8 mouse cellular contexts compared by ENCODE assay signal in genomic region chr19:5797381-5798111, GRCm38 (mm10). TPM values are rescaled to one million over a fixed set of nuclear protein-coding genes. Genes with fewer than 3 reads are reported as not detected.
A peak's percentile ranks its signal among the peaks of the same experiment; 100 is the strongest.
DNase-seq lines count a peak whose midpoint lies in the region; ATAC-seq and TF ChIP-seq lines count a peak whose summit lies in the region.

No protein-coding gene starts in this region.

- no peak for DNase-seq in left cerebral cortex, adult 2 months (ENCODE audit: extremely low spot score in 1 of 2, low spot score in 2 of 2)
- no peak for DNase-seq in left cerebral cortex, postnatal 4 days
- DNase-seq in urinary bladder, postnatal 10 days (ENCODE audit: low spot score), result no peak
- no peak for DNase-seq in layer of hippocampus, adult 8-10 months (ENCODE audit: low spot score in 2 of 2)
- DNase-seq in testis, postnatal 10 days (ENCODE audit: low spot score), result no peak

- no peak for TF ChIP-seq CTCF in left cerebral cortex, adult 2 months (IDR thresholded peaks at IDR 0.05)
- TF ChIP-seq CTCF in bone marrow macrophage, adult 2 months (IDR thresholded peaks at IDR 0.05; ENCODE audit: low read depth, low read length), result no peak

- no peak for ATAC-seq in heart, embryonic 14.5 days (ENCODE audit: insufficient number of reproducible peaks, insufficient read depth, low FRiP score, low read depth)
- no peak for ATAC-seq in liver, embryonic 16.5 days (ENCODE audit: low read depth)

- peak overlapping the region; percentile 82 for H3K4me3 ChIP-seq in left cerebral cortex, adult 2 months
- peak overlapping the region; percentile 69 for H3K4me3 ChIP-seq in bone marrow macrophage, adult 2 months (ENCODE audit: insufficient read depth, low read length)
- H3K4me3 ChIP-seq in heart, embryonic 14.5 days (ENCODE audit: control insufficient read depth in 1 of 2, insufficient read depth in 1 of 2, low read depth in 1 of 2, low read length in 2 of 2), result peak overlapping the region; percentile 63 to 76
- H3K4me3 ChIP-seq in liver, embryonic 16.5 days (ENCODE audit: low read depth, low read length), result peak overlapping the region; percentile 73

- H3K4me1 ChIP-seq in bone marrow macrophage, adult 2 months (ENCODE audit: control insufficient read depth, insufficient read depth, low read length), result no peaks in the 10 kb centered on the region
- peaks cover 3 to 21% of the 10 kb centered on the region in 2 experiments for H3K4me1 ChIP-seq in heart, embryonic 14.5 days (ENCODE audit: control insufficient read depth in 2 of 2, insufficient read depth in 2 of 2, low read length in 2 of 2)
- H3K4me1 ChIP-seq in liver, embryonic 16.5 days (ENCODE audit: control insufficient read depth, low read depth, low read length), result peaks cover 42% of the 10 kb centered on the region

- peak overlapping the region; percentile 95 for H3K4me2 ChIP-seq in heart, embryonic 14.5 days (ENCODE audit: low read length)
- peak overlapping the region; percentile 67 for H3K4me2 ChIP-seq in liver, embryonic 16.5 days (ENCODE audit: low read depth, low read length)

- intact Hi-C loops in left cerebral cortex, adult 2 months (cut with DNase I), result no loop called here
- intact Hi-C loops in left cerebral cortex, postnatal 4 days (cut with DNase I), result no loop called here

- peaks cover 63% of the 10 kb centered on the region for H3K36me3 ChIP-seq in heart, embryonic 14.5 days (ENCODE audit: control insufficient read depth, insufficient read depth, low read length)
- peaks cover 55% of the 10 kb centered on the region for H3K36me3 ChIP-seq in liver, embryonic 16.5 days (ENCODE audit: control insufficient read depth, insufficient read depth)

- peak overlapping the region; percentile 100 for H3K27ac ChIP-seq in left cerebral cortex, adult 2 months
- peak overlapping the region; percentile 51 for H3K27ac ChIP-seq in bone marrow macrophage, adult 2 months (ENCODE audit: insufficient read depth, low read depth, low read length)
- H3K27ac ChIP-seq in heart, embryonic 14.5 days (replicated peaks in 1 of 2; ENCODE audit: control insufficient read depth in 1 of 2, insufficient read depth in 1 of 2, low read depth in 2 of 2, low read length in 2 of 2), result peak overlapping the region; percentile 62 to 66
- peak overlapping the region; percentile 64 for H3K27ac ChIP-seq in liver, embryonic 16.5 days (ENCODE audit: low read length)

- H3K9ac ChIP-seq in heart, embryonic 14.5 days (ENCODE audit: low read length), result peak overlapping the region; percentile 97
- peak overlapping the region; percentile 50 for H3K9ac ChIP-seq in liver, embryonic 16.5 days (ENCODE audit: low read depth, low read length)

- no peak for TF ChIP-seq POLR2A in bone marrow macrophage, adult 2 months (IDR thresholded peaks at IDR 0.05; ENCODE audit: borderline replicate concordance, low read depth, low read length)

- WGBS in heart, embryonic 14.5 days, result 7% methylated on average over 7 of the region's 7 CpGs
- WGBS in liver, embryonic 16.5 days (ENCODE audit: insufficient replicate concordance), result 34% methylated on average over 7 of the region's 7 CpGs

- no peaks in the 10 kb centered on the region for H3K9me3 ChIP-seq in heart, embryonic 14.5 days (ENCODE audit: control insufficient read depth, low read length)
- no peaks in the 10 kb centered on the region for H3K9me3 ChIP-seq in liver, embryonic 16.5 days (replicated peaks; ENCODE audit: control insufficient read depth, low read length)

- H3K27me3 ChIP-seq in heart, embryonic 14.5 days (ENCODE audit: control insufficient read depth, insufficient read depth, low read length), result no peaks in the 10 kb centered on the region
- no peaks in the 10 kb centered on the region for H3K27me3 ChIP-seq in liver, embryonic 16.5 days (ENCODE audit: control insufficient read depth, insufficient read depth, low read depth, low read length)

RNA-seq across cellular contexts. Expression of gene Scyl1, which starts 26.3 kb away (rescaled TPM):
- 10 to 100 TPM; 92.0 to 98.0 TPM for total RNA-seq in left cerebral cortex, adult 2 months (2021)
- total RNA-seq in left cerebral cortex, postnatal 4 days (2021), result 10 to 100 TPM; 81.7 to 81.8 TPM
- 46.7 and 48.3 TPM in 2 replicates for polyA plus RNA-seq in bone marrow macrophage, adult 2 months (2012; ENCODE audit: insufficient read depth, insufficient read length, missing spikeins)
- polyA plus RNA-seq in heart, embryonic 14.5 days (2014; fragmentation: Nextera tagmentation; extraction: Ambion mirVana), result 56.9 and 62.3 TPM in 2 replicates
- polyA plus RNA-seq in liver, embryonic 16.5 days (2015; fragmentation: Nextera tagmentation; extraction: Ambion mirVana), result 19.3 and 21.5 TPM in 2 replicates
- 10 to 100 TPM; 77.7 to 94.4 (median 88.1) TPM for total RNA-seq in layer of hippocampus, adult 8-10 months (2022)

RNA-seq across cellular contexts. Expression of gene Ltbp3, which starts 56.8 kb away (rescaled TPM):
- total RNA-seq in left cerebral cortex, adult 2 months (2021), result 10 to 100 TPM; 38.9 to 43.1 TPM
- 10 to 100 TPM; 23.8 to 23.9 TPM for total RNA-seq in left cerebral cortex, postnatal 4 days (2021)
- polyA plus RNA-seq in bone marrow macrophage, adult 2 months (2012; ENCODE audit: insufficient read depth, insufficient read length, missing spikeins), result 11.4 and 15.7 TPM in 2 replicates
- polyA plus RNA-seq in heart, embryonic 14.5 days (2014; fragmentation: Nextera tagmentation; extraction: Ambion mirVana), result 35.7 and 39.0 TPM in 2 replicates
- 0.74 and 4.6 TPM in 2 replicates for polyA plus RNA-seq in liver, embryonic 16.5 days (2015; fragmentation: Nextera tagmentation; extraction: Ambion mirVana)
- 10 to 100 TPM; 30.4 to 40.5 (median 33.1) TPM for total RNA-seq in layer of hippocampus, adult 8-10 months (2022)
